Mouse (Mus musculus) olfactory bulb, adult 2 months (tissue): Measurements from ENCODE around the gene Smim11.

Source experiments
- CTCF ChIP-seq: fragments of 200-500 bp; IDR thresholded peaks from 2 replicates; pipeline ENCODE4 v1.5.1; 2012; ENCODE audit warnings: low read depth, mild to moderate bottlenecking, low read length, moderate library complexity; ENCODE audit not compliant: insufficient read depth
- POLR2A ChIP-seq: fragments of 200-500 bp; IDR thresholded peaks from 2 replicates; pipeline ENCODE4 v1.6.1; 2012; ENCODE audit warnings: mild to moderate bottlenecking, low read depth, low read length, moderate library complexity; ENCODE audit not compliant: insufficient read depth

- TF ChIP-seq CTCF (no peak), POLR2A (no peak)
Observed at GRCm38 (mm10) chr16:92353295-92353694, 52.2 kb downstream of the Smim11 start.
